Mouse (Mus musculus): ENCODE measurements around the gene Ccnl2. TPM values are rescaled to one million over a fixed set of nuclear protein-coding genes. Genes with fewer than 3 reads are reported as not detected.

Gene Ccnl2
- polyA plus RNA-seq, 1 experiment: 112 TPM

GRCm38 (mm10) chr4:155869317-155870033 is 57.2 kb downstream of the Ccnl2 start, which contains the start of the genes Cptp and Ints11:
TSS of gene Cptp (minus strand) at chr4:155869440.
TSS of gene Ints11 (plus strand) at chr4:155869546.
- Histone ChIP-seq H3K4me3 (ENCODE audit: insufficient read depth, low read length) (peak within 1 kb of the TSS; percentile 96), H3K4me1 (ENCODE audit: control insufficient read depth, insufficient read depth, low read length) (peaks cover 2% of the 10 kb centered on the region; the same call in 1 of the 2 replicates), H3K27ac (ENCODE audit: insufficient read depth, low read length) (no peak within 1 kb of the TSS)
- TF ChIP-seq CTCF (IDR thresholded peaks at IDR 0.05; ENCODE audit: extremely low read depth, insufficient read depth, low read length) (no peak), POLR2A (IDR thresholded peaks at IDR 0.05; ENCODE audit: extremely low read depth, insufficient read depth, low read length) (peak; percentile 72)

GRCm38 (mm10) chr4:155871404-155871803 is 59.1 kb downstream of the Ccnl2 start:
- Histone ChIP-seq H3K4me3 (ENCODE audit: insufficient read depth, low read length) (no peak overlapping the region), H3K27ac (ENCODE audit: insufficient read depth, low read length) (no peak overlapping the region), H3K4me1 (ENCODE audit: control insufficient read depth, insufficient read depth, low read length) (peaks cover 2% of the 10 kb centered on the region; the same call in 1 of the 2 replicates)
- TF ChIP-seq POLR2A (IDR thresholded peaks at IDR 0.05; ENCODE audit: extremely low read depth, insufficient read depth, low read length): no peak
- TF ChIP-seq CTCF (IDR thresholded peaks at IDR 0.05; ENCODE audit: extremely low read depth, insufficient read depth, low read length): no peak

Other genes starting within 250 kb of the Ccnl2 start
- gene Slc35e2, start 211.1 kb upstream of the Ccnl2 start, polyA plus RNA-seq (2012; rRNA removed): 16.8 and 18.1 TPM in 2 replicates
- 48.0 and 48.2 TPM in 2 replicates for gene Cdk11b, start 187.6 kb upstream of the Ccnl2 start, polyA plus RNA-seq (2012; rRNA removed)
- gene Gm10563, start 167.1 kb upstream of the Ccnl2 start, polyA plus RNA-seq (2012; rRNA removed): not detected in 2 replicates
- 5.9 and 6.0 TPM in 2 replicates for gene Mmp23, start 159.1 kb upstream of the Ccnl2 start, polyA plus RNA-seq (2012; rRNA removed)
- 153 and 169 TPM in 2 replicates for gene Mib2, start 143.3 kb upstream of the Ccnl2 start, polyA plus RNA-seq (2012; rRNA removed)
- gene Fndc10, start 118.1 kb upstream of the Ccnl2 start, polyA plus RNA-seq (2012; rRNA removed): 42.8 and 45.8 TPM in 2 replicates
- gene Ssu72, start 107.7 kb upstream of the Ccnl2 start, polyA plus RNA-seq (2012; rRNA removed): 131 and 138 TPM in 2 replicates
- 68.5 and 70.6 TPM in 2 replicates for gene Tmem240, start 77.7 kb upstream of the Ccnl2 start, polyA plus RNA-seq (2012; rRNA removed)
- gene Atad3a, start 51.4 kb upstream of the Ccnl2 start, polyA plus RNA-seq (2012; rRNA removed): 84.4 and 93.0 TPM in 2 replicates
- 29.8 and 32.1 TPM in 2 replicates for gene Vwa1, start 37.8 kb upstream of the Ccnl2 start, polyA plus RNA-seq (2012; rRNA removed)
- 39.2 and 50.5 TPM in 2 replicates for gene Tmem88b, start 26.6 kb upstream of the Ccnl2 start, polyA plus RNA-seq (2012; rRNA removed)
- gene Ankrd65, start 22.1 kb upstream of the Ccnl2 start, polyA plus RNA-seq (2012; rRNA removed): not detected in 2 replicates
- gene Mrpl20, start 9.6 kb upstream of the Ccnl2 start, polyA plus RNA-seq (2012; rRNA removed): 105 and 110 TPM in 2 replicates
- gene Aurkaip1, start 18.8 kb downstream of the Ccnl2 start, polyA plus RNA-seq (2012; rRNA removed): 128 and 131 TPM in 2 replicates
- gene Mxra8, start 27.2 kb downstream of the Ccnl2 start, polyA plus RNA-seq (2012; rRNA removed): 14.9 and 15.7 TPM in 2 replicates
- gene Dvl1, start 34.9 kb downstream of the Ccnl2 start, polyA plus RNA-seq (2012; rRNA removed): 133 and 145 TPM in 2 replicates
- 0.17 and 0.23 TPM in 2 replicates for gene Tas1r3, start 50.9 kb downstream of the Ccnl2 start, polyA plus RNA-seq (2012; rRNA removed)
- 19.7 and 21.9 TPM in 2 replicates for gene Cptp, start 57.0 kb downstream of the Ccnl2 start, polyA plus RNA-seq (2012; rRNA removed)
- gene Ints11, start 57.1 kb downstream of the Ccnl2 start, polyA plus RNA-seq (2012; rRNA removed): 39.4 and 42.5 TPM in 2 replicates
- gene Pusl1, start 79.3 kb downstream of the Ccnl2 start, polyA plus RNA-seq (2012; rRNA removed): 90.6 and 94.2 TPM in 2 replicates
- 136 and 142 TPM in 2 replicates for gene Acap3, start 79.3 kb downstream of the Ccnl2 start, polyA plus RNA-seq (2012; rRNA removed)
- 72.6 and 75.2 TPM in 2 replicates for gene Ube2j2, start 131.3 kb downstream of the Ccnl2 start, polyA plus RNA-seq (2012; rRNA removed)
- 19.3 and 22.2 TPM in 2 replicates for gene C1qtnf12, start 149.8 kb downstream of the Ccnl2 start, polyA plus RNA-seq (2012; rRNA removed)
- gene B3galt6, start 180.2 kb downstream of the Ccnl2 start, polyA plus RNA-seq (2012; rRNA removed): 8.9 and 11.0 TPM in 2 replicates
- 122 and 126 TPM in 2 replicates for gene Sdf4, start 180.4 kb downstream of the Ccnl2 start, polyA plus RNA-seq (2012; rRNA removed)
- 3.4 and 4.0 TPM in 2 replicates for gene Tnfrsf4, start 201.4 kb downstream of the Ccnl2 start, polyA plus RNA-seq (2012; rRNA removed)
- gene Tnfrsf18, start 213.7 kb downstream of the Ccnl2 start, polyA plus RNA-seq (2012; rRNA removed): 0.17 and 0.34 TPM in 2 replicates
- 0.10 and 0.34 TPM in 2 replicates for gene Ttll10, start 246.9 kb downstream of the Ccnl2 start, polyA plus RNA-seq (2012; rRNA removed)

All from cortical plate, adult 2 months (tissue).